Mouse (Mus musculus) erythroblast, embryonic 14.5 days (primary cell): ENCODE measurements around the gene Smim12.

ENCODE experiments used
- GATA1 ChIP-seq: IDR thresholded peaks from 2 replicates; pipeline ENCODE4 v1.6.1; 2012; ENCODE audit warnings: low read length, inconsistent platforms, mixed read lengths
- TAL1 ChIP-seq: IDR thresholded peaks from 3 replicates; pipeline ENCODE4 v1.6.1; 2012; ENCODE audit warnings: low read length, inconsistent platforms, mixed read lengths

DNA sequence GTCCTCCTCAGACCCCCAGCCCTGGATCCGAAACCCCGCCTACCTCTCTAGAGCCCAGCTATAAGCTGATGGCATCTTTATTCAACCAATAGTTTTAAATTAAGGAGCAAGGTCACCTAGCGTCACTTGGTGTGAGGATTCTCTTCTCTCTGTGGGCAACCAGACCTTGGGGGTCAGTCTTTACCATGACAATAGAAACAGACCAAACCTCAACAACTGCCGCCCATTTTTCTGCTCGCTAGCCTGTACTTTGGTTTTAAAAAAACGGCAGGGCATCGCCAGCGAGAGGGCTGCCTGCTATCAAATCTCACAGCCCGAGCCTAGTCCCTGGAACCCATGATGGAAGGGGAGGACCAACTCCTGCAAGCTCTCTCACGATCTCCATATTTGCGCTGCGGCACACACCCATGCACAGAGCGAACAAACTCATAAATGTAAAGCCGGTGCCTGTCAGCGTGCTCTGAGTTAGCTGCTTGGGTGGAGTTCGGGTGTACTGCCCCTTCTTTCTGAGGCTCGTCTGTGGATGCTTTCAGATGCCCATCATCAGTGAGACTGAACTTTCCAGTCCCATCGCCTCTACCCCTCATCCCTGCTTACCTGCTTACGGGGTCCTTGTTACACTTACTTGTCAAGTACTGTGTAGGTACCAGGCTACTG, 19.0 kb upstream of the Smim12 start:
- no peak for TF ChIP-seq TAL1
- no peak for TF ChIP-seq GATA1
